Mouse (Mus musculus): ENCODE measurements around the gene Wdr5b.

DNA sequence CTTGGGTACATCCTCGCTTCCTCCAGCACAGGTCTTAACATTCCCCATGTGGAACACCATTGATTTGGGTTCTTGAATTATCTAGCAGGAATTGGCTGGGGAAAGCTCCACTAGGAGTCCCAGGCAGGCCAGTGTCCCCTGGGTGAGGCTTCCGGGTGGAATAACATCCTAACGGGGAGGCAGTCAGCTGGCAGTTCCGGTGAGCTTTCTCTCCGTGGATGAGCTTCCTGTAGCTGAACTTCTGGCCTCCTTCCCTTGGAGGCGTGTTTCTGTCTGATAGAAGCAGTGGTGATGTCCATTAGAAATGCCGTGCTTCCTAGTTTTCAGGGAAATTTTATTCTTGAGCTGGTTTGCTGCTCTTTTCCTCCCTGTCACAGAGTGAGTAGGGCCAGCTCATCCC lies 48.1 kb downstream of the Wdr5b start:
- TF ChIP-seq EP300 (optimal IDR thresholded peaks at IDR 0.05): no peak
- TF ChIP-seq CTCF (IDR thresholded peaks at IDR 0.05; ENCODE audit: low read depth): no peak
